Comparison of ENCODE assay signal across 9 mouse cellular contexts in genomic region chr15:80158707-80159090, GRCm38 (mm10). TPM values are rescaled to one million over a fixed set of nuclear protein-coding genes. Genes with fewer than 3 reads are reported as not detected.
DNase-seq lines count a peak whose midpoint lies in the region; ATAC-seq and TF ChIP-seq lines count a peak whose summit lies in the region.
"Had no signal": no experiment of that assay in that cellular context is flagged by ENCODE, and none has a peak within 500 bp of the region (broad histone marks: within the 10 kb centered on the region; RNA-seq: fewer than 3 reads in every experiment).

No protein-coding gene starts in this region.

- no peak for TF ChIP-seq CTCF in midbrain, postnatal 0 days (IDR thresholded peaks at IDR 0.05)

- no peaks in the 10 kb centered on the region for H3K9me3 ChIP-seq in heart, embryonic 16.5 days (replicated peaks; ENCODE audit: control insufficient read depth, low read length)
- no peaks in the 10 kb centered on the region for H3K9me3 ChIP-seq in midbrain, postnatal 0 days (ENCODE audit: low read length)
- H3K9me3 ChIP-seq in midbrain, embryonic 15.5 days = no peaks in the 10 kb centered on the region
- no peaks in the 10 kb centered on the region for H3K9me3 ChIP-seq in limb, embryonic 12.5 days
- H3K9me3 ChIP-seq: megakaryocyte, embryonic 14.5 days had no signal

- intact Hi-C loops in heart, postnatal 36 days (cut with DNase I) = no loop called here

- peaks cover 7% of the 10 kb centered on the region; the same call in 1 of the 2 replicates for H3K4me1 ChIP-seq in heart, embryonic 16.5 days (ENCODE audit: control insufficient read depth, insufficient read depth, low read length)
- H3K4me1 ChIP-seq in midbrain, postnatal 0 days (ENCODE audit: insufficient read depth, low read length) = no peaks in the 10 kb centered on the region
- H3K4me1 ChIP-seq in midbrain, embryonic 15.5 days = no peaks in the 10 kb centered on the region
- H3K4me1 ChIP-seq in limb, embryonic 12.5 days (replicated peaks) = peaks cover 22% of the 10 kb centered on the region

- H3K4me2 ChIP-seq in heart, embryonic 16.5 days (ENCODE audit: low read depth, low read length) = no peak overlapping the region
- no peak overlapping the region for H3K4me2 ChIP-seq in midbrain, postnatal 0 days (ENCODE audit: low read depth, low read length, poor library complexity, severe bottlenecking)
- H3K4me2 ChIP-seq in midbrain, embryonic 15.5 days = no peak overlapping the region
- H3K4me2 ChIP-seq in limb, embryonic 12.5 days = no peak overlapping the region

- WGBS in heart, embryonic 16.5 days = 43% methylated on average over 4 of the region's 4 CpGs
- WGBS in midbrain, postnatal 0 days = 70% methylated on average over 4 of the region's 4 CpGs
- whole genome bisulfite sequencing in midbrain, embryonic 15.5 days = 71% methylated on average over 4 of the region's 4 CpGs
- WGBS in limb, embryonic 12.5 days = 48% methylated on average over 4 of the region's 4 CpGs

- no peak overlapping the region for H3K4me3 ChIP-seq in heart, embryonic 16.5 days (ENCODE audit: low read length)
- no peak overlapping the region for H3K4me3 ChIP-seq in midbrain, postnatal 0 days (ENCODE audit: low read depth, low read length)
- no peak overlapping the region for H3K4me3 ChIP-seq in midbrain, embryonic 15.5 days
- no peak overlapping the region for H3K4me3 ChIP-seq in limb, embryonic 12.5 days (replicated peaks)

- peak overlapping the region; percentile 2; the same call in 1 of the 2 replicates for H3K27ac ChIP-seq in heart, embryonic 16.5 days (ENCODE audit: low read length)
- 0 out of 2 replicates have a peak overlapping the region, but pooled peaks have one; percentile 26 for H3K27ac ChIP-seq in midbrain, postnatal 0 days (ENCODE audit: low read depth, low read length)
- no peak overlapping the region for H3K27ac ChIP-seq in midbrain, embryonic 15.5 days
- H3K27ac ChIP-seq in limb, embryonic 12.5 days = peak overlapping the region; percentile 68

- ATAC-seq in heart, embryonic 16.5 days (replicated peaks; ENCODE audit: extremely low read depth, insufficient read depth, low FRiP score) = no peak
- ATAC-seq in midbrain, postnatal 0 days (ENCODE audit: low FRiP score) = no peak
- no peak for ATAC-seq in midbrain, embryonic 15.5 days (replicated peaks)
- no peak for ATAC-seq in limb, embryonic 12.5 days (ENCODE audit: insufficient number of reproducible peaks, insufficient read depth, low FRiP score, low TSS enrichment, low read depth)

- H3K36me3 ChIP-seq in heart, embryonic 16.5 days (ENCODE audit: control insufficient read depth, insufficient read depth) = peaks cover 64% of the 10 kb centered on the region
- H3K36me3 ChIP-seq in midbrain, postnatal 0 days (ENCODE audit: insufficient read depth, low read length) = peaks cover 71% of the 10 kb centered on the region
- peaks cover 37% of the 10 kb centered on the region for H3K36me3 ChIP-seq in midbrain, embryonic 15.5 days (replicated peaks)
- peaks cover 100% of the 10 kb centered on the region for H3K36me3 ChIP-seq in limb, embryonic 12.5 days

- H3K27me3 ChIP-seq in heart, embryonic 16.5 days (ENCODE audit: control insufficient read depth, insufficient read depth, low read length) = no peaks in the 10 kb centered on the region
- H3K27me3 ChIP-seq in midbrain, postnatal 0 days (ENCODE audit: insufficient read depth, low read length) = no peaks in the 10 kb centered on the region
- H3K27me3 ChIP-seq in midbrain, embryonic 15.5 days (replicated peaks) = no peaks in the 10 kb centered on the region
- no peaks in the 10 kb centered on the region for H3K27me3 ChIP-seq in limb, embryonic 12.5 days
- H3K27me3 ChIP-seq: megakaryocyte, embryonic 14.5 days had no signal

- H3K9ac ChIP-seq in heart, embryonic 16.5 days (ENCODE audit: low read length) = no peak overlapping the region
- H3K9ac ChIP-seq in midbrain, postnatal 0 days (replicated peaks; ENCODE audit: low read length, poor library complexity, severe bottlenecking) = peak overlapping the region; percentile 24; the same call in 1 of the 2 replicates
- no peak overlapping the region for H3K9ac ChIP-seq in midbrain, embryonic 15.5 days
- no peak overlapping the region; the same call in 1 of the 2 replicates for H3K9ac ChIP-seq in limb, embryonic 12.5 days (replicated peaks)

- DNase-seq in heart, postnatal 36 days = no peak
- DNase-seq in midbrain, postnatal 0 days (ENCODE audit: low spot score) = no peak
- DNase-seq in frontal cortex, adult 2 months (ENCODE audit: extremely low spot score in 1 of 2, low spot score in 1 of 2) = no peak
- no peak for DNase-seq in thymus, postnatal 0 days (ENCODE audit: low spot score)
- DNase-seq in urinary bladder, postnatal 25 days (ENCODE audit: low spot score) = no peak

RNA-seq across cellular contexts. Expression of gene Mgat3, which starts 14.8 kb away (rescaled TPM):
- polyA plus RNA-seq in heart, embryonic 16.5 days (2015; fragmentation: Nextera tagmentation; extraction: Ambion mirVana) = 1.3 and 1.5 TPM in 2 replicates
- total RNA-seq in heart, postnatal 36 days (2021) = 1 to 10 TPM; 1.3 to 1.7 TPM
- total RNA-seq in midbrain, postnatal 0 days (2014; rRNA removed) = 101 and 103 TPM in 2 replicates
- 13.3 and 14.4 TPM in 2 replicates for polyA plus RNA-seq in midbrain, postnatal 0 days (2015; fragmentation: Nextera tagmentation; extraction: Ambion mirVana)
- 15.5 and 16.3 TPM in 2 replicates for polyA plus RNA-seq in midbrain, embryonic 15.5 days (2015; fragmentation: Nextera tagmentation; extraction: Ambion mirVana)
- polyA plus RNA-seq in limb, embryonic 12.5 days (2016; fragmentation: Nextera tagmentation; extraction: Ambion mirVana) = 7.2 and 7.9 TPM in 2 replicates
- polyA plus RNA-seq in frontal cortex, adult 2 months (2012; rRNA removed) = 79.3 and 84.5 TPM in 2 replicates
- polyA plus RNA-seq in thymus, postnatal 0 days (2015; fragmentation: Nextera tagmentation; extraction: Ambion mirVana) = 4.7 and 5.0 TPM in 2 replicates

RNA-seq across cellular contexts. Expression of gene Tab1, which starts 25.8 kb away (rescaled TPM):
- 29.9 and 33.4 TPM in 2 replicates for polyA plus RNA-seq in heart, embryonic 16.5 days (2015; fragmentation: Nextera tagmentation; extraction: Ambion mirVana)
- 10 to 100 TPM; 23.4 to 23.8 TPM for total RNA-seq in heart, postnatal 36 days (2021)
- 43.5 and 58.5 TPM in 2 replicates for total RNA-seq in midbrain, postnatal 0 days (2014; rRNA removed)
- 23.6 and 27.9 TPM in 2 replicates for polyA plus RNA-seq in midbrain, postnatal 0 days (2015; fragmentation: Nextera tagmentation; extraction: Ambion mirVana)
- 42.5 and 43.5 TPM in 2 replicates for polyA plus RNA-seq in midbrain, embryonic 15.5 days (2015; fragmentation: Nextera tagmentation; extraction: Ambion mirVana)
- 49.2 and 49.3 TPM in 2 replicates for polyA plus RNA-seq in limb, embryonic 12.5 days (2016; fragmentation: Nextera tagmentation; extraction: Ambion mirVana)
- 37.9 and 41.4 TPM in 2 replicates for polyA plus RNA-seq in frontal cortex, adult 2 months (2012; rRNA removed)
- 37.3 and 38.2 TPM in 2 replicates for polyA plus RNA-seq in thymus, postnatal 0 days (2015; fragmentation: Nextera tagmentation; extraction: Ambion mirVana)
